Mouse (Mus musculus) small intestine, adult 2 months (tissue): ENCODE data around the gene Apbb2.

Experiments
- CTCF ChIP-seq: fragments of 200-500 bp; IDR thresholded peaks from 2 replicates; pipeline ENCODE4 v1.5.1; 2012; ENCODE audit warnings: low read depth, mild to moderate bottlenecking, control low read depth, inconsistent platforms, low read length, moderate library complexity, mixed read lengths; ENCODE audit not compliant: insufficient replicate concordance, insufficient read length; ENCODE audit errors: extremely low read depth
- POLR2A ChIP-seq: fragments of 200-500 bp; IDR thresholded peaks from 2 replicates; pipeline ENCODE4 v1.6.1; 2012; ENCODE audit warnings: low read depth, mild to moderate bottlenecking, control low read depth, inconsistent platforms, low read length, moderate library complexity

- TF ChIP-seq CTCF (no peak), POLR2A (no peak)
Measured at GRCm38 (mm10) chr5:66553933-66554332, 64.7 kb downstream of the Apbb2 start.
